8 mouse cellular contexts compared by ENCODE assay signal in the genomic region with DNA sequence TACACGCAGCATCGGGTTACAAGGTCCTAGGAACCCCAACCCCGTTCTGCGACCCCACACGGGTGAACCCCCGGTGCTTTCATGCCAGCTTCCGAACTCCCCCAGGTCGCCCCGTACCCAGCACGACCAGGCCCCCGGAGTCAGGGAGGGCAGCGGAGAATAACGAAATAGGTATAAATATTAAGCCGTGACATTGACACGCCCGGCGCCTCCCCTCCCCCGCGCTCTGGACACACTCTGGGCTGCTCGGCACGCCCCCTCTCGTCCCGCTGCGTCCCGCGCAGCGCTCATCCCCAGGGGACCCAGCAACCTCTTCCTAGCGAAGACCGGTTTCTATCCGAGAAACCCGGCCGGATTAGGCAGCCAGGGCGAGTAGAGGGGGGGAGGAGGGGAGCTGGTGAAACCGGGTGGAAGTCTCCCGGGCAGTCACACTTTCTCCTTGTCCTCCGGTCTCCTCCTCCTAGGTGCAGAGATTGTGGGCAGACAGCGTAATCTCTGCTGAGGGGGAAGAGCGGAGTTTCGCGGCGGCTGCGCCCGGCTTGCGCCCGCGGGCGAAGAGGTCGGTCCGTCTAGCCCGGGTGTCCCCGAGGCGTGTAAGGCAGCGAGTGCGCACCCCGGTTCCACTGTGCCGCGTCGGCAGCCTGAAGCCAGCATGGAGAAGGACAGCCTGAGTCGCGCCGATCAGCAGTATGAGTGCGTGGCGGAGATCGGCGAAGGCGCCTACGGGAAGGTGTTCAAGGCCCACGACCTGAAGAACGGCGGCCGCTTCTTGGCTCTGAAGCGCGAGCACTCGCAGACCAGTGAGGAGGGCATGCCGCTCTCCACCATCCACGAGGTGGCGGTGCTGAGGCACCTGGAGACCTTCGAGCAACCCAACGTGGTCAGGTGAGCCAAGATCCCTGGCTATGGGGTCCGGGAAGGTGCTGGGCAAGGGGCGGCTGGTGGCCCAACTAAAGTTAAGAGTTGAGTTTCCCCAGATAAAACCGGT.
DNase-seq lines count a peak whose midpoint lies in the region; ATAC-seq and TF ChIP-seq lines count a peak whose summit lies in the region.

No protein-coding gene starts in this region.

- peak; percentile 36 for DNase-seq in adrenal gland, adult 2 months
- no peak for DNase-seq in adrenal gland, postnatal 4 days (ENCODE audit: low spot score in 2 of 2)
- DNase-seq in forebrain, embryonic 10.5 days (ENCODE audit: extremely low spot score, low spot score), result peak; percentile 50
- DNase-seq in liver, adult 2 months (ENCODE audit: extremely low read depth, low read depth, low spot score), result peak; percentile 50
- peak; percentile 46 for DNase-seq in urinary bladder, postnatal 14 days (ENCODE audit: low spot score)

- peak overlapping the region; percentile 41 for H3K9ac ChIP-seq in liver, adult 2 months (ENCODE audit: low read depth, low read length)
- H3K9ac ChIP-seq in midbrain, embryonic 15.5 days, result peak overlapping the region; percentile 29; the same call in 1 of the 2 replicates

- TF ChIP-seq CTCF in bone marrow macrophage, adult 2 months (IDR thresholded peaks at IDR 0.05; ENCODE audit: low read depth, low read length), result no peak
- peak; percentile 80 for TF ChIP-seq CTCF in liver, adult 2 months (IDR thresholded peaks at IDR 0.05; ENCODE audit: low read depth, low read length)

- no peaks in the 10 kb centered on the region; the same call in 1 of the 2 replicates for H3K9me3 ChIP-seq in forebrain, embryonic 10.5 days
- H3K9me3 ChIP-seq in midbrain, embryonic 15.5 days, result no peaks in the 10 kb centered on the region

- H3K36me3 ChIP-seq in forebrain, embryonic 10.5 days (replicated peaks), result no peaks in the 10 kb centered on the region
- H3K36me3 ChIP-seq in liver, adult 2 months (ENCODE audit: control insufficient read depth, insufficient read depth, low read length), result no peaks in the 10 kb centered on the region
- no peaks in the 10 kb centered on the region for H3K36me3 ChIP-seq in midbrain, embryonic 15.5 days (replicated peaks)

- peak overlapping the region; percentile 97 for H3K4me2 ChIP-seq in midbrain, embryonic 15.5 days

- H3K4me3 ChIP-seq in bone marrow macrophage, adult 2 months (ENCODE audit: insufficient read depth, low read length), result peak overlapping the region; percentile 67
- peak overlapping the region; percentile 55 for H3K4me3 ChIP-seq in forebrain, embryonic 10.5 days
- peak overlapping the region; percentile 71 for H3K4me3 ChIP-seq in liver, adult 2 months (ENCODE audit: insufficient read depth, low read depth, low read length)
- H3K4me3 ChIP-seq in midbrain, embryonic 15.5 days, result peak overlapping the region; percentile 49

- no peak overlapping the region for H3K27ac ChIP-seq in bone marrow macrophage, adult 2 months (ENCODE audit: insufficient read depth, low read depth, low read length)
- H3K27ac ChIP-seq in forebrain, embryonic 10.5 days, result no peak overlapping the region
- H3K27ac ChIP-seq in liver, adult 2 months (replicated peaks; ENCODE audit: insufficient read depth, low read depth, low read length), result no peak overlapping the region
- no peak overlapping the region for H3K27ac ChIP-seq in midbrain, embryonic 15.5 days

- 2% methylated on average over 82 of the region's 82 CpGs for WGBS in forebrain, embryonic 10.5 days
- 1% methylated on average over 82 of the region's 82 CpGs for WGBS in liver, adult 2 months
- WGBS in midbrain, embryonic 15.5 days, result 2% methylated on average over 82 of the region's 82 CpGs

- H3K4me1 ChIP-seq in bone marrow macrophage, adult 2 months (ENCODE audit: control insufficient read depth, insufficient read depth, low read length), result no peaks in the 10 kb centered on the region
- peaks cover 34% of the 10 kb centered on the region for H3K4me1 ChIP-seq in forebrain, embryonic 10.5 days
- peaks cover 11% of the 10 kb centered on the region for H3K4me1 ChIP-seq in liver, adult 2 months (ENCODE audit: control insufficient read depth, insufficient read depth, low read length)
- H3K4me1 ChIP-seq in midbrain, embryonic 15.5 days, result peaks cover 33% of the 10 kb centered on the region

- H3K79me2 ChIP-seq in liver, adult 2 months (ENCODE audit: control insufficient read depth, insufficient read depth, low read length), result no peaks in the 10 kb centered on the region

- peak; percentile 41 for ATAC-seq in inflammation-experienced regulatory T-cells, adult 6 months
- peak; percentile 80 for ATAC-seq in midbrain, embryonic 15.5 days (replicated peaks)

- peaks cover 50% of the 10 kb centered on the region for H3K27me3 ChIP-seq in forebrain, embryonic 10.5 days (ENCODE audit: poor library complexity, severe bottlenecking)
- H3K27me3 ChIP-seq in liver, adult 2 months (ENCODE audit: control insufficient read depth, insufficient read depth, low read length), result peaks cover 17% of the 10 kb centered on the region
- peaks cover 44% of the 10 kb centered on the region for H3K27me3 ChIP-seq in midbrain, embryonic 15.5 days (replicated peaks)

- no peak for TF ChIP-seq POLR2A in bone marrow macrophage, adult 2 months (IDR thresholded peaks at IDR 0.05; ENCODE audit: borderline replicate concordance, low read depth, low read length)
- no peak for TF ChIP-seq POLR2A in liver, adult 2 months (IDR thresholded peaks at IDR 0.05; ENCODE audit: extremely low read depth, insufficient read depth, low read length)

Comparison
In these comparisons a context has a peak if more than half of its experiments do, and no peak if none do; other contexts are left out.
1. DNase-seq: peak in adrenal gland, adult 2 months (single experiment), forebrain, embryonic 10.5 days (single experiment), liver, adult 2 months (single experiment) and urinary bladder, postnatal 14 days (single experiment); none in adrenal gland, postnatal 4 days (0 of 2).
2. Peak in every context shown above with its lines, with median percentiles within 50 percentile points of each other: H3K4me3 ChIP-seq.